Mouse (Mus musculus): ENCODE results near the gene Oscar.
"Not testable (repeated sequence)": the region's sequence is repeated elsewhere in the genome, so short reads cannot be mapped to it uniquely, and the experiment has no call there.

Gene Oscar

DNA sequence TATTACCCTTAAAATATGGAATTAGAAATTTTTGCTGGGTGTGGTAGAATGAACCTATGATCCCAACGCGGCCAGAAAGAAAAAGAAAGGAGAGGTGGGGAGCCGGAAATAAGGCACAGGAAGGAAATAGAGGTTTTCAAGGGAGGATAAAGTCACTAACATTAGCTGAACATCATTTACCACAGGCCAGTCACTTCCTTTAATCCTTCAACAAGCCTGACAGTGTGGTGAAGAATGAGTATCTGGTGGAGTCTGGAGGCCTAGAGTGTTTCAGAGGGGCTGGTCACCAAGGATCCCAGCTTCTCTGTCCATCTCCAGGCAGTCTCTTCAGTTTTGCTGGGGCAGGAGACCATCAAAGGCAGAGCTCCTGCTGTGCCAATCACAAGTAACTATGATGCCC, 5.5 kb downstream of the Oscar start:
- DNase-seq (ENCODE audit: low read depth), result peak; percentile 68

DNA sequence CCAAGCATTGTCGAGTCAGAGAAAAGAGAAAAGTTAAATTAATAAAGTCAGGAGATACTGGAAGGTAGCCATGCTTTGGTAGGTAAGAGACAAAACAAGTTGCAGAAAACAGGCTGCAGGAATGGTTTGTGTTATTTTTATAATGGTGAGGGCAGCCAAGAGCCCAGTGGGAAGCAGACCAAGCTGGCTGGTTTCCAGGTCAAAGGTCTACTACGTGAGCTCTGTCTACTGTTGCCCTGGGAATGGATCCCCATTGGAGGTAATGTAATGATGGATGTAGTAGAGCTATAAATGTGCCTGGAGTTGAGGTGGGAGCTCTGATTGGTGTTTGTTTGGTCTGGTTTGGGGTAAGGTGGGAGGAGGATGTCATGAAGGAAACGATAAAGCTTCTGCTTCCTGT, 6.9 kb downstream of the Oscar start:
- peak; percentile 74 for DNase-seq (ENCODE audit: low read depth)

DNA sequence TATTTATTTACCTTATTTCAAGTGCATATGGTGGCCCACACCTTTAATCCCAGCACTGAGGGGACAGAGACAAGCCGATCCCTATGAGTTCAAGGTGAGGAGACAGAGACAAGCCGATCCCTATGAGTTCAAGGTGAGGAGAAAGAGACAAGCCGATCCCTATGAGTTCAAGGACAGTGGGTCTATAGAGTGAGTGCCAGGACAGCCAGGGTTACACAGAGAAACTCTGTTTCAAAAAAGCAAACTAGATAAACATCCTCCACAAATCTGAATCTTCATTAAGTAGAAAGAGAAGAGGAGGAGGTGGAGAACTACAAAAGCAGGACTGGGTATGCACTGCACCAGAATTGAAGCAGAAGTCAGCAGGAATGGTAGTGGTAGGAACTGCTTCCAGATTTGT, 7.3 kb downstream of the Oscar start:
- no peak for DNase-seq (ENCODE audit: low read depth)

DNA sequence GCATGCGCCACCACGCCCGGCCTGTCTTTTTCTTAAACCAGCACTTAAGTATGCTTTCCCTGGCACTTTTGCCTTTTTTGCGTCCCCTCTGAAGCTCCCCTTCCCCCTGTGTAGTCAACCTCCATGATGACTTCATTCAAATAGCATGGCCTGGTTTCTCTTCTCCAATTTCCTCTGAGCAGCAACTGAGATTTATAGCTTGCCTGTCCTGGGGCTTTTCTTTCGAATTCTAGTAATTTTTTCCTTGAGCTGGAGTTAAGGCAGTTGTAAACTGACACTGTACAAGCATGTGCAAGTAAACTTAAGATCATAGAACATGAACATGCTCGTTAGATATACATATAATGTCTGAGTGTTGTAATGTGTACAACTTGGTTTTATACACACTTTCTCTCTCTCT, 8.6 kb downstream of the Oscar start:
- DNase-seq (ENCODE audit: low read depth), result no peak

DNA sequence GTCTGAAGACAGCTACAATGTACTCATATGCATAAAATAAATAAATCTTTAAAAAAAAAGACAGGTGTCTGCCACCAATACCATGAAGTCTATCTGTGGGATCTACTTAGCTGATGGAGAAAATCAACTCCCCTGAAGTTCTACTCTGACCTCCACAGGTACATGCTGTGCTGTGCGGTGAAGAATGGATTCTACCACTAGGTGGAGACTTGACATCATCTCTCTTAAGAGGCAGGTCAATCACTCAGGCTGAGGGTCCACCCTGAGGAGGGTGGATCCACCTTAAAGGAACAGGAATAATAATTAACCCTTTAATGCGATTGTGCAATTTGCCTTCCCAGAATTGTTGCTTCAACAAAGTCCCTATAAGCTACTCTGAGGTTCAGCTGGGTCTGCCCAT, 9.2 kb downstream of the Oscar start:
- DNase-seq (ENCODE audit: low read depth), result peak; percentile 85

DNA sequence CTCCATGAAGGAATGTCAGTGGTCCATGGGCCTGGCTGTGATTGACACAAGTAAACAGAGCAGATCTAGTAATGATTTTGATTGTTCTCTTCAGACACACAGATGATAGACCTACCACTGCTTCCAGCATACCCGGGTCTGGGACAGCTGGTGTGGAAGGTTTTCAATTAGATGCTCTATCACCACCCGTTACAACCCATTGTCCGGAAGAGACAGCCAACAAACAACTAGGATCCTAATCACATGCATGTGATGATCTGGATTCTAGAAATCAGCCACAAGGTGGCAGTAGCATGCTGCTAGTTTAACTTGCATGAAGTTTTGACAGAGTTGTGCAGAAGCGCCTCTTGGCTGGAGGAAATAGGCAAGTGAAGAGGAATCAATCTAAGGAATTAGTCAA, 14.8 kb downstream of the Oscar start:
- peak; percentile 87 for DNase-seq (ENCODE audit: low read depth)

DNA sequence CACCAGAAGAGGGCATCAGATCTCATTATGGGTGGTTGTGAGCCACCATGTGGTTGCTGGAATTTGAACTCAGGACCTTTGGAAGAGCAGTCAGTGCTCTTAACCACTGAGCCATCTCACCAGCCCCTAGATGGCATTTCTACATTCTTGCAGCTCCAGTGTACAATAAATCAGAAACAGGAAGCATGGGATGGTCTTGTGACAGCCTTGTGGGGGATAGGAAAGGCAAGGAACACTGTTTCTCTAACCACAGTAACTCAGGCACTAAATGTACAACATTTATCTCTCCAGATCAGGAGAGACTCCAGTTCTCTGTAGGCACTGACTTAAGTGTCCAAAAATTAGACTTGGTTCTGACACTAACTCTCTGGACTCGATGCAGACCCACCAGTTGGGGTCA, 18.2 kb downstream of the Oscar start:
- peak; percentile 38 for DNase-seq (ENCODE audit: low read depth)

DNA sequence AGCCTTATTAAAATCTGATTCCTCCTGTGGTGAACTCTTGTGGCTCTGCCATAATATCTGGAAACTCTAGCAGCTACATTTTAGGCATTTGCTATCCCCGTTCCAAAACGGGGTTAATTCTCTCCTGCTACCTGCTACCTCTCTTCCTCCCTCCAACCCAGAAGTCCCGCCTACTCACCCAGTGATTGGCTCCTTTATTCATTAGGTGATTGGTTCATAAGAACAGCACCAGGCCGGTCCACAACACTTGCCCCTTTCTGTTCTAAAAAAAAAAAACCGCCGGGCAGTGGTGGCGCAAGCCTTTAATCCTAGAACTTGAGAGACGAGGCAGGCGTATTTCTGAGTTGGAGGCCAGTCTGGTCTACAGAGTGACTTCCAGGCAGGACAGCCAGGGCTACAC, 20.8 kb downstream of the Oscar start:
- peak; percentile 87 for DNase-seq (ENCODE audit: low read depth)

DNA sequence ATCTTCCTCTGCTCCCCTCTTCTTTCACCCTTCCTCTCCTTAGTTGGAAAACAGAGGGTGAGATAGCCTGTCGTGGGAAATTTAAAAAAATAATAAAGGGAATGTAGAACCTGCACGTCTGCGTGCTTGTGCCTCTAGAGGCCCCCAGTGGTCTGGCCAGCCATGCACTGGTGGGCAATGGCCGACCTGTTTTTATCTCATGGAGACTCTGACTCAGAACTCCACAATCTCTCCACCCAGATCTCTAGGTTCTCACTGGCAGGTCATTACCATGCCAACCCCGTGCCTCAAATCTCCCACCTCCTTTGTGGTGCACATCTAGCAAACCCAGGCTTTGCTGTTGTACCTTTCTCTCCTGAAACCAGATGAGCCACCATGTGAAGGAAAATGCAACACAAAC, 21.3 kb downstream of the Oscar start:
- peak; percentile 59 for DNase-seq (ENCODE audit: low read depth)

DNA sequence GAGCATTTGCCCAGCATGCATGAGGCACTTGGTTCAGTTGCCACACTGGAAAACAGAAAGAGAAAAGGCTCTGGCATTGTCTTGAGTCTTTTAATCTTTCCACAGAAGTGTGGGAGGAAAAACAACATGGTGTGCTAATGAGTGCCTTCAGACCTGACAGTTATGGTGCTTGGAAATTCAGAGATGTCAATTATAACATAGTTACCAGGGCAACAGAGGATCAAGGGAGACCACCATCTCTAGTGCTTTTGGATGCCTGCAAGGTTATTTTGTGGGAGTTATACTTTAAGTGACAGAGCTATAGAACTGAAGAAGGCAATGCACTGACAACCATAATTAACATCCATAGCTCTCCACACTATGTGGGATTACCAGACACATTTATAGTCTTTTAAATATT, 22.1 kb downstream of the Oscar start:
- no peak for DNase-seq (ENCODE audit: low read depth)

DNA sequence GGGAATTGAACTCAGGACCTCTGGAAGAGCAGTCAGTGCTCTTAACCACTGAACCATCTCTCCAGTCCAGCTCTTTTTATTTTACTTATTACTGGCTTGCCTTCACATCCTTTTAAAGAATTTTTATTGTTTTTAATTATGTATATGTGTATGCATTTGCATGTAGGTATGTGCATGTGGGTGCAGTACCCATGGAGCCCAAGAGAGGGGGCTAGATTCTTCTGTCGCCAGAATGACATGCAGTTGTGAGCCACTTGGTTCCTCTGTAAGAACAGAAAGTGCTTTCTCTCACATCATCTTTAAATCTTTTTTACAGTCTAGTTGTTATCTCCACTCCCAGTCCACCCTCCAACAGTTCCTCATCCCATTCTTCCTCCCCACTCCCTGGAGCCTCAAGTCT, 24.4 kb downstream of the Oscar start:
- DNase-seq (ENCODE audit: low read depth), result no peak

DNA sequence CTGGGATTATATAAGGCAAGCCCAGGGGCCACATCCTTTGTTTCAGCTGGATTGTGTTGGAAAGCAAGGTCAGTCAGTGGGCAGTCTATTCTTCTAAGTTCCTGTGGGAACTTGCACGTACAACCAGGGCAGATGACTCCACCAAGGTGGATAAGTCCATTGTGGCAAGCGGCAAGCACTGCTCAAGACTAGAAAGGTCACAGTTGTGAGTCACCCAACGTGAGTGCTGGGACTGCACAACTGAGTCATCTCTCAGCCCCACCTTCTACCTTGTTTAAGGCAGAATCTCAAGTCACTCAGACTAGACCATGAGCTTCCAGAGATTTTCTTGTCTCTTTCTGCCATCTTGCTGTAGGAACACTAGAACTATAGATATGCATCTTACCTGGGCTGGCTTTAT, 25.4 kb downstream of the Oscar start:
- peak; percentile 37 for DNase-seq (ENCODE audit: low read depth)

DNA sequence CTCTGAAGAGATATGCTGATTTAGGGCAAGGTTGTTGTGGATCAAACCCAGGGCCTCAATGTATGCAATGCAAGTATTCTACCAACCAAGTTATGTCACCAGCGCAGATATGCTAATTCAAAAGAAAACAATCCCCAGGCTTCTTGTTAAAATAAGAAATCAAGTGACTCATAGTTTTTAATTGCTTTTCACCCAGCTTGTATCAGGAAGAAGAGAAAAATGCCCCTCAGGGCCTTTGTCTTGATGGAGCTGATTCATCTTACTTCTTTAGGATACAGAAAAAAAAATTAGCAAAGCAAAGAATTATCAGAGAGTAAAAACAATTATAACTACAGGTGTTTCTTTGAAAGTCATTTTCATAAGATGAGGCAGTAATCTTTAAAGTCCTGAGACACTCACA, 28.7 kb downstream of the Oscar start:
- DNase-seq (ENCODE audit: low read depth), result no peak

DNA sequence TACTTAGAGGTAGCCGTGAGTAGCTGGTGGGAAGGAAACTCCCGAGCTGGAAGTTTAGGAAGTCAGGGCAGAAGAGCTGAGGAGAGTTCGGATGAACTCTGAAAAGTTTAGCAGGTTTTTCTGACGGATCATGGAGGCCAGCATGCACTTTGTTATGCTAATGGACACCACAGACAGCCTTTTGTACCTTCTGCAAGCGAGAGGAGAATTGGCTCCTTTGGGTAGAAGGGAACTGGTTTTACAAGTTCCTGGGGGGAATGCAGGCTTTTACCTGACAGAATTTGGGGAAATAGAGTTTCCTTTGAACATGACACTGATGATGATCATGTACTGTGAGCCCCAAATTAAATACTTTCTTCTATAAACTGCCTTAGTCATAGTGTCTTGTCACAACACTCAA, 29.7 kb downstream of the Oscar start:
- no peak for DNase-seq (ENCODE audit: low read depth)

DNA sequence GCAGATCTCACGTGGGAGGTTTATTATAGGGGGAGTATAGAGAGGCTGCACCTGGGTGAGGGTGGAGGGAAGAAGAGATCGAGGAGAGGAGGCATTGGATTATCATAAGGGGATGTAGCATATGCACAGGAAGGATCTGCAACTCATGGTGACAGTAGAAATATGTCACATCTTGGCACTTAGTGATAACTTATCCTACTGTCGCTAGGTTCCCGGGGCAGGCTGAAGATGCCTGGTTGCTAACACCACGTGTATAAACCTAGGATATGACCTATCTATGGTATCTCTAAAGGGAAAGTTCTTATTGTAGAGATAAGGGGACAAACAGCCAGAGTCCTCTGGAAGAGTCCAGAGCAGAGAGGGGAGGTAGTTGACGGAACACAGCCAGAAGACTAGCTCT, 30.2 kb downstream of the Oscar start:
- DNase-seq (ENCODE audit: low read depth), result no peak

DNA sequence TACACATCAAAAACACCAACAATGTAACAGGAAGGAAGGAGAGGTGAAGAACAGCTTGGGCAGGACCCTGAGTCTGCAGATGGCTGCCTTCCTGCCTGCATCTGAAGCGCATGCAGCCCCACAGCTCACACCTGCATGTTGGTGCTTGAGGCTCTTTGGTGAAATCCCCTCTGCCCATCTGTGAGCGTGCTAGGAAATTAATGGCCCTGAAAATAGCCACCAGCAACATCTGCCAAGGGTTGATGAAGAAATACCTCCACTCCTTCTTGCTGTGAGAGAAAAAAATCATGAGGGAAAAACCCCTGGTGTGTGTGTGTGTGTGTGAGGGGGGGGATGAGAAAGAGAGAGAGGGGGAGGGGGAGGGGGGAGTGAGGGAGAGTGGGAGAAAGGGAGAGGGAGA, 35.9 kb downstream of the Oscar start:
- no peak for DNase-seq (ENCODE audit: low read depth)

DNA sequence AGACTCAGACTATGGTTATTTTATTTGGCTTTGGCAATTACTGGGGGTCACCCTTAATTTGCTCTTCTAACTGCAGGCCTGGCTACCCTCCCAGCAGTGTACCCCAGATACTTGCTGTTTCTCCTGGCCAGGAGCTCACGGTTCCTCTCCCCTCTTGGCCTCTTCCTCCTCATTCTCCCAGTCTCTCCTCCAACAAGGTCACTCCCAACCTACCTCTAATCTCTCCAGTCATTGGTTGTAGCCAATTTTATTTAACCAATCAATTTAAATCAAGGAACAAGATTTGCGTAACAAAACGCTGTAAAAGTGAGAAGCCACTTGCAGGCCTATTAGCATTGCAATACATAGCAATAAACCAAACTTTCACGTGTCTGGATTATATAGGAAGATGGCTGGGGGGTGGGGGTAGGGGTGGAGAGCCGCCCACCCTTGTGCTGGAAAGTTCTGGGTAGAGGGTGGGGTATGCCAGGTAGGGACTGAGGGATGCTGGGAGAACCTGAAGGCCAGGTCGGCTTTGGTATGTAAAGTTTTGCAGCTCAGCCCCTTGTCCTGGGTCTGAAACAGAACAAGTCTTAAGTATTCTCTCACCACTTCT, 36.9 kb downstream of the Oscar start:
- DNase-seq (ENCODE audit: low read depth), result no peak

DNA sequence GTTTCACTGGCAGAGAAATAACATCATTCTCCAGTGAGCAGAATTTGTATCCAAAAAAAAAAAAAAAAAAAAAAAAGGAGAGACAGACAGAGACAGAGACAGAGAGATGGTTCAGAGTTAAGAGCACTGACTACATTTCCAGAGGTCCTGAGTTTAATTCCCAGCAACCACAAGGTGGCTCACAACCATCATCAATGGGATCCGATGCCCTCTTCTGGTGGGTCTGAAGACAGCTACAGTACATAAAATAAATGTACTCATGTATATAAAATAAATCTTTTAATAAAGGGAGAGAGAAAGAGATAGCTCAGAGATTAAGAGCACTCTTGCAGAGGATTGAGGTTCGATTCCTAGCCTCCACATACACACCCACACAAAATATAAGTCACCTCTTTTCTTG, 37.8 kb downstream of the Oscar start:
- DNase-seq (ENCODE audit: low read depth), result no peak

DNA sequence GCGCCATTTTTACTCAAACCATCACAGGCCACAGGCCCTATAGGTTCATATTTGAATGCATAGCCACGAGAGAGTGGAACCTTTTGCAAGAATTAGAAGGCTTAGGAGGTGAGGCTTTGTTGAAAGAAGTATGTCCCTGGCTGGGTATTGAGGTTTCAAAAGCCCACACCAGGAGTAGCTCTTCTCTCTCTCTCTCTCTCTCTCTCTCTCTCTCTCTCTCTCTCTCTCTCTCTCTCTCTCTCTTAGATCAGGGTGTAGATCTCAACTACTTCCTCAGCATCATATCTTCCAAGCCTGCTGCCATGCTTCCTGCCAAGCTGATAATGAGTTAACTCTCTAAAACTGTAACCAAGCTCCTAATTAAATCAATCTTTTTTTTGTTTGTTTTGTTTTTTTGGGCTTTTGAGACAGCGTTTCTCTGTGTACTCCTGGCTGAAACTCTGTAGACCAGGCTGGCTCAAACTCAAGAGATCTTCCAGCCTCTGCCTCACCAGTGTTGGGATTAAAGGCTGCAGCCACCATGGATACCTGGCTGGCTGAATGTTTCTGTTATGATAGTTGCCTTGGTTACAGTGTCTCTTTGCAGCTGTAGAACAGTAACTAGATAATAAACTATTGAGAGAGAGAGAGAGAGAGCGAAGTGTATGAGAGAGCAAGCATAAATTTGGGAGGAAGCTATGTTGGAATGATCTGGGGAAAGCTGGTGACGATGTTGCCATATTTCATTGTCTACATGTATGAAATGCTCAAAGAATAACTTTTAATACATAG, 39.4 kb downstream of the Oscar start:
- no peak for DNase-seq (ENCODE audit: low read depth)

DNA sequence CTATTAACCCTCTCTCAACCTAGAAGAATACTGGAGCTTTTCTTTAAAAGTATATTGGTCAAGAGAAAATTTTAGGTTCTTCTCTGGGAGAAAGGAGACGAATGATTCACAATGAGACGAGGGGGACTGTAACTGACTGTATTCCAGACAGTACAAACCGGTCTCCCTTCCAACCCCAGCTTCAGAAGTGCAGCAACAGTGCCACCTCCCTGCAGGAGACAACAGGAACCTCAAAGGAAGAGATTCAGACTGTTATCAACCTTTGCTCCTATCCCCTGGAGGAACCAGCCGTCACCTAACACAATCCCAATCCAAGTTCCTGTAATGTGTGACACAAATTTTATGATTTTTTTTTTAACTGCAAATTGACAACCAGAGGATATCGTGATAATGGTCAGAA, 41.7 kb downstream of the Oscar start:
- peak; percentile 58 for DNase-seq (ENCODE audit: low read depth)

DNA sequence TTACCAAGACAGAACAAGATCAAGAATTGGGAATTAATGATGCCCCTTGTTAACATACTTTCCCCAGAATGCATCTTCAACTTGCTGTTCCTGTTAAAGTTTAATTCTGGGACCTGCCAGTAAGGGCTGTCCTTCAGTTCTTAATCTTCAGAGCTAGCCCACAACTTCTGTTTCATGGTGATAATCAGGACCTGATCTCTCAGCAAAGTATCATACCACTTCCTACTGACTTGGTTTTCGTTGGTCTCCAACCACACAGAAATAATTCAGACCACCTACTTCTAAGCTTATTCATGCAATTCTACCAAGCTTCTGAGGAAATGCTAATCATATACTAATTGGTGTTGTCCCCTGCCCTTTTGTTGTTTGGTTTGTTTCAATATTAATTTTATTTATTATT, 44.1 kb downstream of the Oscar start:
- peak; percentile 85 for DNase-seq (ENCODE audit: low read depth)

DNA sequence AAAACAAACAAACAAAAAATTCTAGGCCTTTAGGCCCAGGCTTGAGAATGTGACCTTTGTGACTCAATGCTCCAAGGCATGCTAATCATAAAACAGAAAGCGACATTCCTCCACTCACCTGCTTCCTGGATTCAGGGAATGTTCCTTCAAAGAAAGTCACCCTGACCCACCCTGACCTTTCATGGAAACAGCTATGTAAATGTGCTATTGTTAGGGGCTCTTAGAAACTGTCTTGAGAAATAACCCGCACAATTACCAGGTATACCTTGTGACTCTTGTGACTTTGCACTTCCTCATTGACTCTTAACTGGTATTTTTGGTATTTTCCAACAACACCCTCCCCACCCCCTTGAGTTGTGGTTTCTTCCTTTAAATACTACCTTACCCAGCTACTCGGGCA, 45.4 kb downstream of the Oscar start:
- not testable (repeated sequence) for DNase-seq (ENCODE audit: low read depth)

DNA sequence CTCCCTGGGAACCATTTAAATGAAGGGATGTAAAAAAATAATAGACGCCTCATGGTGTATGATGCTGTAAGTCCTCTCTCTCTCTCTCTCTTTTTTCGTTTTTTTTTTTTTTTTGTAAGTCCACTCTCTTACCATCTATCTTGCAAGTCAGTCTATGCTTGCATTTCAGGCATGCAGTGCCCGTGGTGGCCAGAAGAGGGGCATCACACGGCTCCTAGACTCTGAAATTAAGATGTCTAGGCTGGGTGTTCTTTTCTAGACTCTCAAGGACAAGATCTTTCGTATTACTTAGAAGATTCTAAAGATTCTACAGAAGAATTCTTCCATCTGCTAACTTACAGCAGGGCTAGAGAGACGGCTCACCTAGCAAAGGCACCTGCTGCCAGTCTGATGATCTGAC, 46.2 kb downstream of the Oscar start:
- DNase-seq (ENCODE audit: low read depth), result peak; percentile 39

DNA sequence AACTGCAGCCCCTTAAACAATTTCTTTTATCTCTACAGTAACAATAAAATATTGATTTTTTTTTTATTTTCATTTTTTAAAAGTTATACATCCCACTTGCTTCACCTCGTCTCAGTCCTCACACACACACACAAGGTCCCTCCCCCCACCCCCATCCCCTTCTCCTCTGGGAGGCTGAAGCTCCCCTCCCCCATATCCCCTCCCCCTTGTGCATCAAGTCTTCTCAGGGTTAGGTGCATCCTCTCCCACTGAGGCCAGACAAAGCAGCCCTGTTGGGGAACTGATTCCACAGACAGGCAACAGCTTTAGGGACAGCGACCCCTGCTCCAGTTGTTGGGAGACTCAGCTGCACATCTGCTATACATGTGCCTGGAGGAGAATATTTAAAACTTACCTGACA, 48.6 kb downstream of the Oscar start:
- DNase-seq (ENCODE audit: low read depth), result no peak
